Comparison of ENCODE assay signal across 13 mouse cellular contexts in the genomic region with DNA sequence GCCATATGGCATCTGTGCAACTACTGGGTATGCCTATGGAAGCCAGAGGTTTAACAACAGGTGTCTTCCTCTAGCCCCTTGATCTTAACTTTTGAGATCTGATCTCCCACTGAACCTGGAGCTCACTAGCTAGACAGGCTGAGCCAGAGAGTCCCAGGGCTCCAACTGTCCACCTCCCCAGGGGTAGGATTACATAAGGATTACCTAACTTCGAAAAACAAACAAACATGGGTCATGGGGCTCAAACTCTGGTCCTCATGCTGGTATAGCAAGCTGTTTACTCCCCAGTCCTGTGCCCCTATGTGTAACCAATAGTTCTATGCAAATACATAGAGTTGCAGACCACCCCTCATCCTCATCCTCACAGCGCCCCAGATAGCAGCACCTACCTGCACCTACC.
"Had no signal": no experiment of that assay in that cellular context is flagged by ENCODE, and none has a peak within 500 bp of the region (broad histone marks: within the 10 kb centered on the region; RNA-seq: fewer than 3 reads in every experiment).

No protein-coding gene starts in this region.

- DNase-seq: kidney, adult 18-20 months; kidney, postnatal 4 days; lung, embryonic 14.5 days; lung, postnatal 14 days; right cerebral cortex, postnatal 25 days; thymus, postnatal 4 days had no signal

- H3K9me3 ChIP-seq: intestine, embryonic 15.5 days; limb, embryonic 10.5 days; neural tube, embryonic 13.5 days had no signal

- H3K27ac ChIP-seq: hindbrain, embryonic 14.5 days; intestine, embryonic 15.5 days; kidney, postnatal 0 days; layer of hippocampus, adult 2 months; limb, embryonic 10.5 days; neural tube, embryonic 13.5 days had no signal

- H3K36me3 ChIP-seq: intestine, embryonic 15.5 days; neural tube, embryonic 13.5 days had no signal

- H3K4me2 ChIP-seq: hindbrain, embryonic 14.5 days; intestine, embryonic 15.5 days; lung, embryonic 14.5 days; neural tube, embryonic 13.5 days had no signal

- H3K27me3 ChIP-seq: intestine, embryonic 15.5 days; neural tube, embryonic 13.5 days had no signal

- H3K4me3 ChIP-seq: intestine, embryonic 15.5 days; layer of hippocampus, adult 2 months; limb, embryonic 10.5 days; neural tube, embryonic 13.5 days had no signal

- ATAC-seq: intestine, embryonic 15.5 days; midbrain, embryonic 16.5 days had no signal

- H3K9ac ChIP-seq: hindbrain, embryonic 14.5 days; intestine, embryonic 15.5 days; lung, embryonic 14.5 days; neural tube, embryonic 13.5 days had no signal
